Mouse (Mus musculus) E14TG2a.4 (cell line): Measurements from ENCODE around the gene Zfp40.
"Not testable (repeated sequence)": the region's sequence is repeated elsewhere in the genome, so short reads cannot be mapped to it uniquely, and the experiment has no call there.

Source experiments
- CTCF ChIP-seq: conservative IDR thresholded peaks from 2 replicates; pipeline ENCODE4 v1.5.1; 2014; ENCODE audit warnings: low read length
- POU5F1 ChIP-seq: IDR thresholded peaks from 2 replicates; pipeline ENCODE4 v1.6.1; 2014; ENCODE audit warnings: low read length, borderline replicate concordance

- peak; percentile 64 for TF ChIP-seq CTCF
- TF ChIP-seq POU5F1: not testable (repeated sequence)
Measured at GRCm38 (mm10) chr17:23199856-23200255, 6.8 kb upstream of the Zfp40 start.
